Mouse (Mus musculus) embryonic facial prominence, embryonic 15.5 days (tissue): ENCODE measurements around the gene Treml2. TPM values are rescaled to one million over a fixed set of nuclear protein-coding genes. Genes with fewer than 3 reads are reported as not detected.
"Not testable (repeated sequence)": the region's sequence is repeated elsewhere in the genome, so short reads cannot be mapped to it uniquely, and the experiment has no call there.

Source experiments
- ATAC-seq: fragments of 200-750 bp; cut with Nextera tagmentation; 2 replicates; pipeline ENCODE4 v1.8.0; 2017; ENCODE audit warnings: low read depth, moderate TSS enrichment; ENCODE audit not compliant: insufficient number of reproducible peaks, low FRiP score, low TSS enrichment
- H3K27ac ChIP-seq: fragments of 300-500 bp; sonication (generic); replicated peaks from 2 replicates; pipeline ENCODE4 v1.5.1; 2015; ENCODE audit warnings: mild to moderate bottlenecking, inconsistent platforms
- H3K27me3 ChIP-seq: fragments of 300-500 bp; sonication (generic); 2 replicates; pipeline ENCODE4 v1.6.1; 2015; ENCODE audit warnings: inconsistent platforms
- H3K36me3 ChIP-seq: fragments of 300-500 bp; sonication (generic); 2 replicates; pipeline ENCODE4 v1.6.1; 2015; ENCODE audit warnings: mild to moderate bottlenecking, inconsistent platforms
- H3K4me1 ChIP-seq: fragments of 300-500 bp; sonication (generic); 2 replicates; pipeline ENCODE4 v1.6.1; 2015; ENCODE audit warnings: inconsistent platforms
- H3K4me2 ChIP-seq: fragments of 300-500 bp; sonication (generic); replicated peaks from 2 replicates; pipeline ENCODE4 v1.6.1; 2015; ENCODE audit warnings: mild to moderate bottlenecking, inconsistent platforms
- H3K4me3 ChIP-seq: fragments of 300-500 bp; sonication (generic); replicated peaks from 2 replicates; pipeline ENCODE4 v1.5.1; 2015; ENCODE audit warnings: mild to moderate bottlenecking, inconsistent platforms
- H3K9ac ChIP-seq: fragments of 300-500 bp; sonication (generic); 2 replicates; pipeline ENCODE4 v1.6.1; 2015; ENCODE audit warnings: inconsistent platforms
- H3K9me3 ChIP-seq: fragments of 300-500 bp; sonication (generic); replicated peaks from 2 replicates; pipeline ENCODE4 v1.6.1; 2016; ENCODE audit warnings: inconsistent platforms
- WGBS: fragments of 180-500 bp; shearing (Covaris S2); methylation state at CpG from one replicate; pipeline ENCODE4 v1.1.7; 2015; 5-methylcytosine and 5-hydroxymethylcytosine counted together
- polyA plus RNA-seq: library from polyadenylated mRNA; unstranded; fragments of >200 nt; fragmentation: Nextera tagmentation; extraction: Ambion mirVana; gene quantifications from 2 replicates; pipeline ENCODE4 v1.2.1, GENCODE M21; 2015

The Treml2 gene
- polyA plus RNA-seq, 1 experiment from 2014 or later, result 0.13 TPM

GRCm38 (mm10) chr17:48347287-48347686, 48.0 kb downstream of the Treml2 start:
- WGBS, result 73% methylated on average over 2 of the region's 2 CpGs
- Histone ChIP-seq H3K27me3 (no peaks in the 10 kb centered on the region), H3K9me3 (no peaks in the 10 kb centered on the region), H3K4me2 (no peak overlapping the region), H3K36me3 (no peaks in the 10 kb centered on the region), H3K4me1 (no peaks in the 10 kb centered on the region), H3K9ac (no peak overlapping the region), H3K4me3 (no peak overlapping the region), H3K27ac (no peak overlapping the region)
- no peak for ATAC-seq

GRCm38 (mm10) chr17:48350681-48351193, 51.4 kb downstream of the Treml2 start:
- ATAC-seq, result no peak
- 67% methylated on average over 5 of the region's 5 CpGs for WGBS
- no peak overlapping the region for H3K9ac ChIP-seq
- H3K27me3 ChIP-seq, result no peaks in the 10 kb centered on the region
- no peaks in the 10 kb centered on the region for H3K4me1 ChIP-seq
- H3K4me2 ChIP-seq, result no peak overlapping the region
- H3K9me3 ChIP-seq, result no peaks in the 10 kb centered on the region
- no peak overlapping the region for H3K4me3 ChIP-seq
- H3K27ac ChIP-seq, result no peak overlapping the region
- no peaks in the 10 kb centered on the region for H3K36me3 ChIP-seq

DNA sequence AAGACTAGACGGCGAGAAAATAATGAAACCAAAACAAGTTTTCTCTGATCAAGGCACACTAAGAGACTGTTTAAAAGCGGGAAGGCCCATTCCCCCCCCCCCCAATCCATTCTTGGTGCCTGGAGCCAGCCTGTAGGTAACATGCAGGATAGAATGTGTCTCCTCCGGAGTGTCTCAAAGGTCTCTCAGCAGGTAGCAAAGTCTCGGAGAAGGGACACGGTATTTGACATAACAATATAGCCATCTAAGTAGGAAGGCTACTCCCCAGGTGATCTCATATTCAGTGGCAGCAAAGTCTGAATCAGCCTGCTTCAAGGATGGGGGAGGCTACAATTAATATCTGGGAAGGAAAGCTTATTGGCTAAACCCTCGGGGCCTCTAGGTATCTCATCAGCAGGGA, 53.7 kb downstream of the Treml2 start:
- not testable (repeated sequence) for ATAC-seq, H3K4me2 ChIP-seq, H3K36me3 ChIP-seq, H3K27me3 ChIP-seq, H3K4me1 ChIP-seq, H3K27ac ChIP-seq, H3K9ac ChIP-seq, H3K4me3 ChIP-seq, H3K9me3 ChIP-seq
- WGBS, result 73% methylated on average over 7 of the region's 7 CpGs

DNA sequence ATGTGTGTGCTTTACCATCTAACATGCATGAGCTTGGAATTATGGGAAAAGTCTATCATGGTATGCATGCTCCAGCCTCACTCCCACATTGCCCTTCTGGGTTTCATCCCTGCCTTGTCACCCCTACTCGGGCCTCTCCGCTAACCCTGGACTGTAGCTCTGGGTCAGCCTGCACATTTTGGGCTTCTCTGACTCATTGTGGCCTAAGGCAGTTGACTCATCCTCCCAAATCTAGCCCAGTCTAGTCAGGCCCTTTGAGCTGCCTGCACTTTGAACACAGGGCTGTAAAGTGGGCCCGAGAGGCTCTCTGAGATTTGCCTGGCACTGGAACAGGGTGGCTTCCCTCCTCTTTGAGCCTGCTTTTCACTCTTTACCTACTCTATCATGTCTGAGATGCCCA, 56.5 kb downstream of the Treml2 start:
- H3K4me2 ChIP-seq, result no peak overlapping the region
- H3K36me3 ChIP-seq, result no peaks in the 10 kb centered on the region
- H3K4me3 ChIP-seq, result no peak overlapping the region
- no peaks in the 10 kb centered on the region for H3K4me1 ChIP-seq
- WGBS, result 75% methylated on average over 3 of the region's 3 CpGs
- H3K27me3 ChIP-seq, result no peaks in the 10 kb centered on the region
- no peaks in the 10 kb centered on the region for H3K9me3 ChIP-seq
- no peak for ATAC-seq
- no peak overlapping the region for H3K9ac ChIP-seq
- no peak overlapping the region for H3K27ac ChIP-seq

- Histone ChIP-seq H3K4me2 (no peak overlapping the region), H3K4me1 (no peaks in the 10 kb centered on the region), H3K27me3 (no peaks in the 10 kb centered on the region), H3K27ac (no peak overlapping the region), H3K9me3 (no peaks in the 10 kb centered on the region), H3K4me3 (no peak overlapping the region), H3K9ac (no peak overlapping the region), H3K36me3 (no peaks in the 10 kb centered on the region)
- WGBS, result 29% methylated on average over 2 of the region's 2 CpGs
- no peak for ATAC-seq
These were observed 58.6 kb downstream of the Treml2 start for GRCm38 (mm10) chr17:48357892-48358291.

DNA sequence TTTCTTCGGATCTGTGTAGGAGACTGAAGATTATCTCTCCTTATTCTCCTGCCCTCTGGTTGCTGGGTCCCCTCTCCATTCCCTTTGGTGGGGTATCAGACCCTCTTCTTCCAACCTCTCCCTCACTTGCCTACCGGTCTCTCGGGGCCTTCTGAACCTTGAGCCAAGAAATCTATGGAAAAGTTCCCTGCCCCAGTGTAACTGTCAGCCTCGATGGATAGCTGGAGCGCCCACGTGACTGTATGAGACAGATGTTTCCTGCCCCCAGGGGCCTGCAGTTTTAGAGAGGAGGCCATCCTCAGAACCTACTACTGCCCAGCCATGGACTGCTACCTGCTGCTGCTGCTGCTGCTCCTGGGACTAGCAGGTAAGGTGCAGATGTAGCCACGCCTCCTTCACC, 60.3 kb downstream of the Treml2 start, which contains the start of gene Treml1:
Gene Treml1 (plus strand): TSS at position 301 of the 400 bp plus-strand sequence.
- Histone ChIP-seq H3K4me3 (no peak within 1 kb of the TSS), H3K4me2 (no peak within 1 kb of the TSS), H3K27me3 (no peaks in the 10 kb centered on the region), H3K27ac (no peak within 1 kb of the TSS), H3K9ac (no peak within 1 kb of the TSS), H3K9me3 (no peaks in the 10 kb centered on the region), H3K4me1 (no peaks in the 10 kb centered on the region), H3K36me3 (no peaks in the 10 kb centered on the region)
- ATAC-seq, result no peak
- 69% methylated on average over 7 of the region's 7 CpGs for WGBS

DNA sequence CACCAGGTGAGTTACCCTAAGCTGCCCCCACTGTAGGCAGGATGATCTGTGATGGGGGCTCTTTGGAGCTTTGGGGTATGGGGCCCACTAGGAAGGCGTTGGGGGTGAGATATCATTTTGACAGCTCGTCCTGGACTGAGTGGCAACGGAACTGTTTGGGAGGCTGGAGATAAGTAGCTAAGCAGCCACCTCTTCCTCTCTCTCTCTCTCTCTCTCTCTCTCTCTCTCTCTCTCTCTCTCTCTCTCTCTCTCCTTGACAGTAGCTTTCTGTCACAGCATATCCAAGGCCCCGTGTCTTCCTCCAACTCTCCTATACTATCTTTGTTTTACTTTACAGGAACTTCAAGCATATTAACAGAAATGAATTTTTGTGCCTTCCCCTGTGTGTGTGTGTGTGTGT, 61.2 kb downstream of the Treml2 start:
- Histone ChIP-seq H3K9ac (no peak overlapping the region), H3K4me2 (no peak overlapping the region), H3K9me3 (no peaks in the 10 kb centered on the region), H3K4me1 (no peaks in the 10 kb centered on the region), H3K27ac (no peak overlapping the region), H3K36me3 (no peaks in the 10 kb centered on the region), H3K27me3 (no peaks in the 10 kb centered on the region), H3K4me3 (no peak overlapping the region)
- WGBS, result 71% methylated on average over 4 of the region's 4 CpGs
- ATAC-seq, result no peak

Other genes starting within 250 kb of the Treml2 start
- gene 1700067P10Rik, start 210.2 kb upstream of the Treml2 start, polyA plus RNA-seq, result not detected in 2 replicates
- gene 9830107B12Rik, start 153.2 kb upstream of the Treml2 start, polyA plus RNA-seq, result not detected in 2 replicates
- 0.35 TPM in 1 of 2 replicates, not detected in the other for gene A530064D06Rik, start 132.2 kb upstream of the Treml2 start, polyA plus RNA-seq
- 0.11 TPM in 1 of 2 replicates, not detected in the other for gene Trem1, start 66.7 kb upstream of the Treml2 start, polyA plus RNA-seq
- gene Trem3, start 51.7 kb upstream of the Treml2 start, polyA plus RNA-seq, result not detected in 2 replicates
- gene Treml4, start 35.2 kb upstream of the Treml2 start, polyA plus RNA-seq, result 0.15 and 0.42 TPM in 2 replicates
- gene B430306N03Rik, start 16.6 kb downstream of the Treml2 start, polyA plus RNA-seq, result 0.24 and 0.27 TPM in 2 replicates
- 4.3 and 5.8 TPM in 2 replicates for gene Trem2, start 46.9 kb downstream of the Treml2 start, polyA plus RNA-seq
- gene Treml1, start 60.4 kb downstream of the Treml2 start, polyA plus RNA-seq, result 0.98 and 1.0 TPM in 2 replicates
- 14.2 TPM in 2 replicates for gene Nfya, start 110.4 kb downstream of the Treml2 start, polyA plus RNA-seq
- gene Oard1, start 110.5 kb downstream of the Treml2 start, polyA plus RNA-seq, result 46.5 TPM in 2 replicates
- gene Apobec2, start 133.4 kb downstream of the Treml2 start, polyA plus RNA-seq, result 25.7 and 38.4 TPM in 2 replicates
- gene Tspo2, start 152.0 kb downstream of the Treml2 start, polyA plus RNA-seq, result 1.6 and 2.4 TPM in 2 replicates
- 0.43 TPM in 1 of 2 replicates, not detected in the other for gene Unc5cl, start 155.4 kb downstream of the Treml2 start, polyA plus RNA-seq